In the genomic region with DNA sequence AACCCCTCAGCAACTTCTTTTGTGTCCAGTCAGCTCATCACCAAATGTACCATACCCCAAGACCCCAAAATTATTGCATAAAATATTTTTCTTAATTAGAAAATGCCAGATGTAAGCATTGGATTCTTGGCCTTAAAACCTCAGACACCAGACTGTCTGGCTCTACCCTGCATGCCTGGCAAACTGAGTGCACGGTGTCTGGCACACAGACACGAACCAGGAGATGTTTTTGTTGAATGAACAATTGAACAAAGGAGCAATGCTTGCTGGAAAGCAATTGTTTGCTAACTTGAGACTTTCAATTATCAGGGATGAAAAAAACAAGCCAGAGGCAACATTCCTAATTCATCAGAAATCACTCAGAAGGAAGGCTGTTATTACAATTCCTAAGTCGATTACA, we compare ENCODE assay signal across 15 mouse cellular contexts.
"Had no signal": no experiment of that assay in that cellular context is flagged by ENCODE, and none has a peak within 500 bp of the region (broad histone marks: within the 10 kb centered on the region; RNA-seq: fewer than 3 reads in every experiment).

No protein-coding gene starts in this region.

- H3K27ac ChIP-seq: limb, embryonic 10.5 days; liver, embryonic 15.5 days; macrophage; midbrain, embryonic 15.5 days; neural tube, embryonic 12.5 days had no signal

- H3K9me3 ChIP-seq: limb, embryonic 10.5 days; liver, embryonic 15.5 days; megakaryocyte, embryonic 14.5 days; midbrain, embryonic 15.5 days; neural tube, embryonic 12.5 days had no signal

- DNase-seq: kidney, postnatal 10 days; kidney, postnatal 4 days; lung, adult 2 months; right cerebral cortex, postnatal 4 days; spleen, adult 18-20 months; thymus, adult 18-20 months; thymus, postnatal 14 days had no signal

- ATAC-seq: midbrain, embryonic 15.5 days had no signal

- H3K9ac ChIP-seq: liver, embryonic 15.5 days; midbrain, embryonic 15.5 days; neural tube, embryonic 12.5 days had no signal

- H3K4me2 ChIP-seq: liver, embryonic 11.5 days; liver, embryonic 15.5 days; midbrain, embryonic 11.5 days; midbrain, embryonic 15.5 days; neural tube, embryonic 12.5 days had no signal

- H3K4me1 ChIP-seq: limb, embryonic 10.5 days; liver, embryonic 15.5 days; megakaryocyte, embryonic 14.5 days; neural tube, embryonic 12.5 days had no signal

- H3K36me3 ChIP-seq: limb, embryonic 10.5 days; liver, embryonic 15.5 days; midbrain, embryonic 15.5 days; neural tube, embryonic 12.5 days had no signal

- H3K27me3 ChIP-seq: liver, embryonic 15.5 days; megakaryocyte, embryonic 14.5 days; midbrain, embryonic 15.5 days; neural tube, embryonic 12.5 days had no signal

- H3K4me3 ChIP-seq: limb, embryonic 10.5 days; liver, embryonic 15.5 days; megakaryocyte, embryonic 14.5 days; midbrain, embryonic 15.5 days; neural tube, embryonic 12.5 days had no signal
